Mouse (Mus musculus) heart, adult 2 months (tissue): ENCODE measurements at regions not wholly inside any gene's neighbourhood (a gene's known extent, or its start where the extent isn't known, plus 50 kb on each side); places are given as distances from the start of the nearest gene placed in this dataset.

Experiments
- DNase-seq, 2 experiments: peaks; one replicate each; pipeline ENCODE4 v3.0.0; 2021
- H3K27ac ChIP-seq: fragments of 200-600 bp; 2 replicates; pipeline ENCODE4 v1.8.1; 2022
- H3K27me3 ChIP-seq: fragments of 200-500 bp; 2 replicates; pipeline ENCODE4 v1.6.1; 2012; ENCODE audit warnings: mild to moderate bottlenecking, low read length, inconsistent platforms, mixed read lengths; ENCODE audit not compliant: control insufficient read depth, insufficient read depth
- H3K36me3 ChIP-seq: fragments of 200-500 bp; 2 replicates; pipeline ENCODE4 v1.6.1; 2012; ENCODE audit warnings: low read length, inconsistent platforms; ENCODE audit not compliant: control insufficient read depth, insufficient read depth
- H3K4me1 ChIP-seq: fragments of 200-500 bp; 2 replicates; pipeline ENCODE4 v1.6.1; 2011; ENCODE audit warnings: low read length; ENCODE audit not compliant: control insufficient read depth, insufficient read depth
- H3K4me3 ChIP-seq: fragments of 200-600 bp; 2 replicates; pipeline ENCODE4 v1.8.1; 2022
- H3K79me2 ChIP-seq: fragments of 200-500 bp; replicated peaks from 2 replicates; pipeline ENCODE4 v1.6.1; 2012; ENCODE audit warnings: mild to moderate bottlenecking, inconsistent platforms, low read length, moderate library complexity, mixed read lengths; ENCODE audit not compliant: control insufficient read depth, insufficient read depth
- H3K9ac ChIP-seq: fragments of 200-500 bp; 2 replicates; pipeline ENCODE4 v1.6.1; 2012; ENCODE audit warnings: low read depth, mild to moderate bottlenecking, control low read depth, inconsistent platforms, low read length, mixed read lengths
- CTCF ChIP-seq: fragments of 200-600 bp; IDR thresholded peaks from 2 replicates; pipeline ENCODE4 v1.8.1; 2022; ENCODE audit warnings: antibody characterized with exemption, mild to moderate bottlenecking, moderate library complexity
- EP300 ChIP-seq: fragments of 200-500 bp; IDR thresholded peaks from 2 replicates; pipeline ENCODE4 v1.6.1; 2011; ENCODE audit warnings: low read depth, low read length, control low read depth; ENCODE audit not compliant: insufficient read depth
- POLR2A ChIP-seq: fragments of 200-500 bp; IDR thresholded peaks from 2 replicates; pipeline ENCODE4 v1.6.1; 2011; ENCODE audit warnings: mild to moderate bottlenecking, low read depth, low read length, control low read depth; ENCODE audit not compliant: insufficient read depth
- WGBS: fragments of 180-500 bp; shearing (Covaris S2); methylation state at CpG from one replicate; pipeline ENCODE4 v1.1.7; 2018; 5-methylcytosine and 5-hydroxymethylcytosine counted together
- intact Hi-C: fragments of 180-260 bp; cut with DNase I; formaldehyde crosslinking; loops from one replicate; pipeline ENCODE4 v1.15.1; 2025

GRCm38 (mm10) chr3:143925322-143925721 lies 279.7 kb downstream of the Lmo4 start:
- no peak overlapping the region for H3K27ac ChIP-seq
- 51% methylated on average over 6 of the region's 6 CpGs for WGBS
- TF ChIP-seq CTCF = peak; percentile 32
- no peak for TF ChIP-seq EP300
- no peaks in the 10 kb centered on the region for H3K79me2 ChIP-seq
- no peaks in the 10 kb centered on the region for H3K27me3 ChIP-seq
- no peak overlapping the region for H3K4me3 ChIP-seq
- H3K36me3 ChIP-seq = no peaks in the 10 kb centered on the region
- intact Hi-C loops = no loop called here
- no peaks in the 10 kb centered on the region for H3K4me1 ChIP-seq
- DNase-seq = no peak
- no peak overlapping the region for H3K9ac ChIP-seq

- no peak for TF ChIP-seq POLR2A
- no peak overlapping the region for H3K4me3 ChIP-seq
- H3K27ac ChIP-seq = no peak overlapping the region
- no peaks in the 10 kb centered on the region for H3K79me2 ChIP-seq
- H3K4me1 ChIP-seq = no peaks in the 10 kb centered on the region
- no peaks in the 10 kb centered on the region for H3K27me3 ChIP-seq
- no peak overlapping the region for H3K9ac ChIP-seq
- WGBS = 89% methylated on average over 1 of the region's 1 CpGs
- intact Hi-C loops = no loop called here
- no peak for DNase-seq
- no peaks in the 10 kb centered on the region for H3K36me3 ChIP-seq
These were observed 285.3 kb downstream of the Lmo4 start for GRCm38 (mm10) chr3:143919744-143920143.

GRCm38 (mm10) chr3:143914341-143915217 lies 290.4 kb downstream of the Lmo4 start:
- WGBS = 37% methylated on average over 6 of the region's 6 CpGs
- DNase-seq = no peak
- Histone ChIP-seq H3K27ac (no peak overlapping the region), H3K27me3 (no peaks in the 10 kb centered on the region), H3K4me1 (no peaks in the 10 kb centered on the region), H3K36me3 (no peaks in the 10 kb centered on the region), H3K79me2 (no peaks in the 10 kb centered on the region), H3K4me3 (no peak overlapping the region), H3K9ac (no peak overlapping the region)
- TF ChIP-seq POLR2A = no peak
- intact Hi-C loops = no loop called here

GRCm38 (mm10) chr3:143913044-143913574 lies 291.9 kb downstream of the Lmo4 start:
- no peak overlapping the region for H3K27ac ChIP-seq
- intact Hi-C loops = no loop called here
- no peaks in the 10 kb centered on the region for H3K4me1 ChIP-seq
- TF ChIP-seq EP300 (no peak), POLR2A (no peak), CTCF (no peak)
- no peak overlapping the region for H3K4me3 ChIP-seq
- no peaks in the 10 kb centered on the region for H3K79me2 ChIP-seq
- H3K27me3 ChIP-seq = no peaks in the 10 kb centered on the region
- H3K9ac ChIP-seq = no peak overlapping the region
- 49% methylated on average over 3 of the region's 3 CpGs for whole genome bisulfite sequencing
- DNase-seq = no peak
- H3K36me3 ChIP-seq = no peaks in the 10 kb centered on the region

GRCm38 (mm10) chr3:143912433-143912832 lies 292.6 kb downstream of the Lmo4 start:
- TF ChIP-seq EP300 (no peak), CTCF (no peak), POLR2A (no peak)
- H3K27ac ChIP-seq = no peak overlapping the region
- no peaks in the 10 kb centered on the region for H3K79me2 ChIP-seq
- H3K36me3 ChIP-seq = no peaks in the 10 kb centered on the region
- no peaks in the 10 kb centered on the region for H3K4me1 ChIP-seq
- no peak overlapping the region for H3K9ac ChIP-seq
- no peak overlapping the region for H3K4me3 ChIP-seq
- H3K27me3 ChIP-seq = no peaks in the 10 kb centered on the region
- no peak for DNase-seq
- WGBS = 49% methylated on average over 6 of the region's 6 CpGs
- intact Hi-C loops = no loop called here

- Histone ChIP-seq H3K79me2 (no peaks in the 10 kb centered on the region), H3K27me3 (no peaks in the 10 kb centered on the region), H3K4me3 (no peak overlapping the region), H3K9ac (no peak overlapping the region), H3K27ac (no peak overlapping the region), H3K36me3 (no peaks in the 10 kb centered on the region), H3K4me1 (no peaks in the 10 kb centered on the region)
- no peak for DNase-seq
- 63% methylated on average over 6 of the region's 6 CpGs for WGBS
- intact Hi-C loops = no loop called here
- TF ChIP-seq EP300 (no peak), POLR2A (no peak), CTCF (no peak)
These were observed 295.7 kb downstream of the Lmo4 start for GRCm38 (mm10) chr3:143909341-143909740.
